Mouse (Mus musculus) ovary, adult 10 weeks (tissue): Measurements from ENCODE around the gene Gm42906. TPM values are rescaled to one million over a fixed set of nuclear protein-coding genes. Genes with fewer than 3 reads are reported as not detected.

ENCODE experiments used
- polyA plus RNA-seq: library from polyadenylated mRNA; stranded (reverse); fragments of 350-450 nt; fragmentation: Illumina TruSeq; extraction: RNeasy Lipid Tissue Mini Kit (QIAGEN cat#74804); gene quantifications from one replicate; pipeline ENCODE4 v1.2.3, GENCODE M21; 2014

The Gm42906 gene
- not detected for polyA plus RNA-seq

DNA sequence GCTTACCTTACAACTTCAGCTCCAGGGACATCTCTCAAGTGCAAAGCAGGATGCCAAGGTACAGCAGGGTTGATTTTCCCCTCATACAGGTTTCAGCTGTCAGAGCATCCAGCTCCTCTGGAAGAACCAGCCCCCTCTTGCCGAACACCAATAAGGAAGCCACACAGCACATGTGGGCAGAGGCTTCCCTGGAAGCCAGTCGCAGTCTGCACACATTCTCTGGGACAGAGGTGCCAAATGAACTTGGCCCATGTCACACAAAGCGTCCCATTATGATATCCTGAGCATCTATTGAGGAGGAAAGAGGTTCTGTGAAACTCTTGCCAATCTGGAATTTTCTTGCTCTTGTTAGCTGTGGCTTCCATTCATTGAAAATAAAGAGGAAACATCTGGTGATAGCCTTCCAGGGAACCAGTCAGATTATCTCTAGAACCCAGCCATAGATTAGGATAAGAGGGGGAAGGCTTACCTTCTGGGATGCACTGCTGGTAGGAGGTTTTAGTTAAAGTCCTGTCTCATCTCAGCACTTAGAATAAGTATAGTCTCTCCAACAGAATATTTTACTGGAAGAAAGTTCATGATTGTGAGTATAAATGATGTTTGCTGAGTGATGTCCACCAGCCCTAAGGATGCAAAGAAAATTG is at the start of gene Gm42906:
Gene Gm42906 (minus strand): TSS at position 51 of the 644 bp plus-strand sequence.

DNA sequence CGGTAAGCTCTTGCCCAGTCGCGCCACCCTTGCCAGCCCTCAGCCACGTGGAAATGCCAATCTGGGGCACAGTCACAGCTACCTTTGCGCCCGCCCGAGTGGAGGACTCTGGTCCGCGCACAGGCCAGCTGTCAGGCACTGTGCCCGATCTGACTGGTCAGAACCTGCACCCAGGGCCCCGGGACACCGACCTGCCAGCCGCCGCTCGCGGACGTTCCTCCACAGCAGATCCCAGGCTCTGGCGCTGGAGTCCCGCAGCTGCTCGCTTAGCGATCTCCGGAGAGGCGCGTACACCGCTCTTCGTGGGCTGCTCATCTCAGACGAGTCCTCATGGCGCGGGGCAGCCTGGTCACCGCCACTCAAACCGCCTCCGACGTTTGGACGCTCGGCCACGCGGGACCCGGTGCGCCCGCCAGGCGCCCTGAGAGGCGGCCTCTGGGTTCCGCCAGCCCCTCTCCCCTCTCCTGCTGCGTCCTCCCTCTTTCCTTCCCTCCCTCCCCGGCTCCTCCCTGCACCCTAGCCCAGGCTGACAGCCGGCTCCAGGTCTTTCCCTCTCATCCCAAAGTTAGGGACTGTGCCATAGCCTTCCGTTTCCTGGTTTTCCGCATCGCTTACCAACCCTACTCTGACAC is 194.4 kb downstream of the Gm42906 start, which contains the start of gene Stard13:
Gene Stard13 (minus strand): TSS at position 437 of the 632 bp plus-strand sequence.

Other genes starting within 250 kb of the Gm42906 start
- gene Stard13, start 194.3 kb downstream of the Gm42906 start, polyA plus RNA-seq = 15.4 TPM
- gene Vmn2r18, start 177.9 kb upstream of the Gm42906 start, polyA plus RNA-seq = not detected
- 27.8 TPM for gene Rfc3, start 223.1 kb upstream of the Gm42906 start, polyA plus RNA-seq